Mouse (Mus musculus) frontal cortex, adult 2 months (tissue): ENCODE data around the gene Nsmf. TPM values are rescaled to one million over a fixed set of nuclear protein-coding genes. Genes with fewer than 3 reads are reported as not detected.

Experiments
- DNase-seq, 2 experiments: peaks; one replicate each; pipeline ENCODE4 v3.0.0; 2022; ENCODE audit warnings: low spot score in 1 of 2; ENCODE audit errors: extremely low spot score in 1 of 2
- polyA plus RNA-seq: library from polyadenylated mRNA; depleted of rRNA; stranded (reverse); fragments of >200 nt; gene quantifications from 2 replicates; pipeline ENCODE4 v1.2.3, GENCODE M21; 2012; rRNA removed

Nsmf gene
- polyA plus RNA-seq = 638 and 695 TPM in 2 replicates

DNA sequence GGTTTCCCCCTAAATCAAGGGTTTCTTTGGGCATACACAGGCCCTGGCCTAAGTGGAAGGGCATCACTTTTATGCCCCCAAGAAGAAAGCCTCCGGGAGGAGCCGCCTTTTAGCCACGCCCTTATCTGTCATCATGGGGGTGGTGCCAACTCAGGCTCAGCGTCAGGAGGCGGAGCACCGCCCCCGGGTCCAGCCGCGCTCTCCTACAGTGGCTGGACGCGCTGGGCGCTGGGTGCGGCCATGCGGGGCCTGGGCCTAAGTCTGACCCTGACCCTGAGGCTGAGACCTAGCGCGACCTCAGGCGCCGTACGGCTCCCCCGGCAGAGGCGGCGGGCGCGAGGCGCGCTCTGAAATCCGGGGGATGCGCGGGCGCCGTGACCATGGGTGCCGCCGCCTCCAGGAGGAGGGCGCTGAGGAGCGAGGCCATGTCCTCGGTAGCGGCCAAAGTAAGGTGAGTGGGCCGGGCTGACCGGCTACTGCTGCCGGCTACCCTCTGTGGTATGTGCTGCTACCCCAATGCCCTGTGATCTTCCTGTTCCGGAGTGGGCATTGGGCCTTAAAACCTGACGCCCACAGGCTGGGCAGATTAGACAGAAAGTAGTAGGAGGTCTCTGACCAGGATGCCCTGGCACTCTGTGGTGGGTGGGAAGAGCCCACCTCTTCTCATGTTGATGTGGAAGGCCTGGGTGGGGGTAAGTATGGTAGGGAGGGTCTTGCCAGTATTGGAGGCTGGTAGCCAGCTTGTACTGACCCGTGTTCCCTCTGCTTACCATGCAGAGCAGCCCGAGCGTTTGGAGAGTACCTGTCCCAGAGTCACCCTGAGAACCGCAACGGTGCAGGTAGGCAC lies at the start of gene Nsmf:
Gene Nsmf (plus strand): TSS at position 135 of the 847 bp plus-strand sequence.
- peak; percentile 83 to 94 for DNase-seq

DNA sequence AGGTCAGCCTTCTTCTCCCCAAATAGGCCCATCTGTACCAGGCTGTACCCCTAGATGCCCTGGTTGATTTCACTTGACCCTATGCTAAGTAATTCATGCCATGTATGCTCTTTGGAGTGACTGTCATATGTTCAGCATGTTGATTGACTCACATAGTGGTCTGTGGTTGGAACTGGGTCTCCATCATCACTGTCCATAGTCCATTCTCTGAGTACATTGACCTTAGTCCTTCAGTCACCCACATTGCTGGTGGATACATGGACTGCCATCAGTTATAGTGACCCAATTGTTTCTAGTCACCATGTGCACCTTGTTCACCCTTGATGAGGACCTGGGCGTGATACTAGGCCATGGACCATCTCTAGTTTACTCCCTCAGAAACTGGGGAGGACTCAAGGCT lies 47.4 kb upstream of the Nsmf start:
- no peak for DNase-seq

DNA sequence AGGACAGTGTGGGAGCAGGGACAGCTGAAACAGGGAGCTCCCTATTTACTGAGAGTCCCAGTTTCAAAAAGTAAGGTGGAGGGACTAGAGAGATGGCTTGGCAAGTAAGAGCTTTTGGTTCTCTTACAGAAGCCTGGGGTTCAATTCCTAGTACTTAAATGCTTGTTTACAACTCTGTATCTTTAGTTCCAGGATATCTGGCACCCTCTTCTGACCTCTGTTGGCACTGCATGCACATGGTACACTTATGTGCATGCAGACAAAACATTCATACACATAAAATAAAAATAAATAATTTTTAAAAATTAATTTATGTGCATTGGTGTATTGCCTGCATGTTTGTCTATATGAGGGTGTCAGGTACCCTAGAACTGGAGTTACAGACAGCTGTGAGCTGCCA lies 45.9 kb upstream of the Nsmf start:
- no peak for DNase-seq

DNA sequence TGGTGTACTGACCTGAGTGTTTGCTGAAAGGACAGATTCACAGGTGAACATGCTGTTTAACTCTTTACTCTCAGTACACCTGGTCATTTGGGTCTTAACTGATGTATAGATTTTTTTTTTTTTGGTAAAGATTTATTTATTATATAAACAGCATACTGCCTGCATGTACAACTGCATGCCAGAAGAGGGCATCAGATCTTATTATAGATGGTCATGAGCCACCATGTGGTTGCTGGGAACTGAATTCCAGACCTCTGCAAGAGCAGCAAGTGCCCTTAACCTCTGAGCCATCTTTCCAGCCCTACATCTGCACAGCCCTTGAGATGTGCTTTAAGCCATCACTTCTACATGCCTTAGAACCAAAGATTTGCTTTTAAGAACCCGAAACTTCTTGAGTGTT lies 31.5 kb upstream of the Nsmf start:
- no peak for DNase-seq

DNA sequence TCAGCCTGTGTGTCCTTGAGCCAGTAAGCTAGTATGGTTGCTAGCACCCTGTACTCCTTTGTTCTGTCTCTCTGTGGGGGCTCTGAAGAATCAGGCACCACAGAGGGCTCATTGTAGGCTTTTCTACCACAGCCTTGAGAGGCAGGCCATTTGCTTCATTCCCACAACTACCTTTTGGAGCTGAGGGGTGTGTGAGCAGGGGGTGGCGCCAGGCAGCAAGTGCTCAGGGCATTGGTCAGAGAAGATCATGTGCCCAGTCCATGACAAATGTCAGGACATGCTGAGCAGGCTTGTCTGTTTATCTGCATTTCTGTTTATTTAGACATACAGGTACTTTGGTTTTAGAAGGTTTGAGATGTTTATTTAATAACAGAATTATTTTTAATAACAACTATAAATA lies 29.0 kb upstream of the Nsmf start:
- DNase-seq = no peak

DNA sequence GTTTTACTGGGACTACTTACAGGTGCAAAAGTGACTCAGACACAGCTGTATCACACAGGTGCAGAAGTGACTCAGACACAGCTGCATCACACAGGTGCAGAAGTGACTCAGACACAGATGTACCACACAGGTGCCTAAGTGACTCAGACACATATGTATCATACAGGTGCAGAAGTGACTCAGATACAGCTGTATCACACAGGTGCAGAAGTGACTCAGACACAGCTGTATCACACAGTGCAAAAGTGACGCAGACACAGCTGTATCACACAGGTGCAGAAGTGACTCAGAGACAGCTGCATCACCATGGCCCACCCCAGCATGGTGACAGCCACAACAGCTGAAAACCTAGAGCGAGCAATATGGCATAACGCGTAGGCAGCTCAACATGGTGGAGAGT lies 19.2 kb upstream of the Nsmf start:
- no peak for DNase-seq

DNA sequence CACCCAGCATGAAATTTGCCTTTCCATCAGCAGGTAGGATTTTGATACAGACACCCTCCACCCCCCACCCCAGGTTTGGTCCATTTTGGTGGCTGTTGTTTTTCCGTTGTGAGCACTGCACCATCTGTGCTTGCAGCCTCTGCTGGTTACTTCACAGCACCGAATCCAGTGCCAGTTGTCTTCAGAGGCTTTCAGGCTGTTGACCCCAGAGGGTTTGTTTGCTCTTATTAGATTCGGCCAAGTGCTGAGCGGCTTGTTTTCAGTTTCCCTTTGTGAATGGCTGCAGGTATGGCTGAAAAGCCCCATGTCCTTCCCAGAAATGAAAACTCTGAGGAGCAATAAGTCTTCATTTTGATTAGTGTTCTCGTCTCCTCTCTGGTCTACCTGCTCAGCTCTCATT lies 14.1 kb upstream of the Nsmf start:
- DNase-seq = no peak

DNA sequence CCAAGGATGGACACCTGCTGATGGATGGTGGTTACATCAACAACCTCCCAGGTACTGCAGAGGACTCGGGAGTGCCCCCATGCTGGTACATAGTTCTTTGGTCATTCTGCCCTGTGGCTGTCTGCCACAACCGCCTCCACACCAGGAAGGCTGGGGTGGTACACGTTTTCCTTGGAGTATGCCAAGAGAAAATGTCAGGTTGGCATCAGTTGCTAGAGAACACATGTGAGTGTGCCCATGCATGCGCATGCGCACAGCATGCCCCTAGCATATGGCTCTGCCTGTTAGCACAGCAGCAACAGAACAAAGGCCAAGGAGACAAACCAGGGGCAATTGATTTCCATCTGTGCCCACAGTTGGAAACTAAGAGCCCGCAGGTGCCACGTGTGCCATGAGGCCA lies 3.2 kb upstream of the Nsmf start:
- DNase-seq = peak in 1 of 2 experiments; percentile 65

DNA sequence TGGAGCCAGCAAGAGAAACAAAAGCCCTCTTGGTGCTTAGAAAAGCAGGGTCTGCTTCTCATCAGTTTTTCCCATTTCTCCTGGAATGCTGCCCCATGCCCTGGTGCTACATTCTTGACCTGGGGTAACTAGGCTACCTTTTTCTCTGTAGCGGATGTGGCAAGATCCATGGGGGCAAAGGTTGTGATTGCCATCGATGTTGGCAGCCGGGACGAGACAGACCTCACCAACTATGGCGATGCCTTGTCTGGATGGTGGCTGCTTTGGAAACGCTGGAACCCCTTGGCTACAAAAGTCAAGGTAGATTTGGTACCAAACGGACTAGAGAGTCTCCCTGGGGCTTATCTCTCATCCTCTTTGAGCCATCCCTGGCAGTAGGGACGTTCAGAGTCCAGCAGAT lies 2.7 kb upstream of the Nsmf start:
- no peak for DNase-seq

DNA sequence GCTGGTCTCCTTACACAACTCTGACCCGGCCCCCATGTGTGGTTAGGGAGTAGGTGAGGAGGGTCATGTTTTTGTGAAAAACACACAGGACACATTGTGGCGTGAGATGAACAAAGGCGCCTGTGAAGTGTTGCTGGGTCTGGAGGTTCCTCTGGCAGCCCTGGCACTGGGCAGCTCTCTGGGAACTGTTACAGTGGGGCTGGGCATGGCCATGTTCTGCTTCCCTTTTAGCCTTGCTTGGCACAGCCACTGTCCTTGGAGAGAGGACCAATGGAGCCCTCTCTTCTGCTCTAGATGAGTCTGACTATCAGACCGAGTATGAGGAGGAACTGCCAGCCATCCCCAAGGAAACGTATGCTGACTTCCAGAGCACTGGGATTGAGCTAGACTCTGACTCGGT lies 1.1 kb upstream of the Nsmf start:
- DNase-seq = no peak

DNA sequence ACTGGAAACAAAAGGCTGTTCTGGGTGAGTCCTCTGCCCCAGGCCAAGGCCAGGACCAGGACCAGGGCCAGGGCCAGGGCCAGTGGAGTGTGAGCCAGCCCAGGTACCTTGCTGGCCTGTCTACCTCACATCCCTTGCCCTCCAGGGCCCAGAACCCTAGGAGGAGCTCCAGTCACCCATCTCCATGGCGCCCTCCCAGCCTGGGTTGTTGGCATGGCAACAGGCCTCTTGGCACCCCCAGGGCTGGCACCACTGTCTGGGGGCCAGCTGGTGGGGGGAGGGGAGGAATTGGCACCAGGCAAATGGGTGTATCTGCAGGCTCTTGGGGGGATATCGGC lies 882 bp downstream of the Nsmf start:
- peak; percentile 51 to 76 for DNase-seq

DNA sequence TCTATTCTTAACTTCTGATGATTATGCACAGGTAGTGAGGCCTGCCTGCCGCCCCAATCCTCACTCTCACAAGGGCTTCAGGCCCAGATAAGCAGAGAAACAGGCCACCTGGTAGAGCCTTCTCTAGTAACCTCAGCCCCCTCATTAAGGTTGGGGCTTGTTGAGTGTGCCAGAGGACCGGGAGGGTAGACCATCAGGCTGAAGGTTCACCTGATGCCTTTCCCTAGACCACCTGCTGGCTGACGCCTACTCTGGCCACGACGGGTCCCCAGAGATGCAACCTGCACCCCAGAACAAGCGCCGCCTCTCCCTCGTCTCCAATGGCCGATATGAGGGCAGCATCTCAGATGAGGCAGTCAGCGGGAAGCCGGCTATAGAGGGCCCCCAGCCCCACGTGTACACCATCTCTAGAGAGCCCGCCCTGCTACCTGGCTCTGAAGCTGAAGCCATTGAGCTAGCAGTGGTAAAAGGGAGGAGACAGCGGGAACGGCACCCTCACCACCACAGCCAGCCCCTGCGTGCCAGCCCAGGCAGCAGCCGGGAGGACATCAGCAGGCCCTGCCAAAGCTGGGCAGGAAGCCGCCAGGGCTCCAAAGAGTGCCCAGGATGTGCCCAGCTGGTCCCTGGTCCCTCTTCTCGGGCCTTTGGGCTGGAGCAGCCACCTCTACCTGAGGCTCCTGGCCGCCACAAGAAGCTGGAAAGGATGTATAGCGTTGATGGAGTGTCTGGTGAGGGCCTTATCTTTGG lies 1.4 kb downstream of the Nsmf start:
- DNase-seq = no peak

DNA sequence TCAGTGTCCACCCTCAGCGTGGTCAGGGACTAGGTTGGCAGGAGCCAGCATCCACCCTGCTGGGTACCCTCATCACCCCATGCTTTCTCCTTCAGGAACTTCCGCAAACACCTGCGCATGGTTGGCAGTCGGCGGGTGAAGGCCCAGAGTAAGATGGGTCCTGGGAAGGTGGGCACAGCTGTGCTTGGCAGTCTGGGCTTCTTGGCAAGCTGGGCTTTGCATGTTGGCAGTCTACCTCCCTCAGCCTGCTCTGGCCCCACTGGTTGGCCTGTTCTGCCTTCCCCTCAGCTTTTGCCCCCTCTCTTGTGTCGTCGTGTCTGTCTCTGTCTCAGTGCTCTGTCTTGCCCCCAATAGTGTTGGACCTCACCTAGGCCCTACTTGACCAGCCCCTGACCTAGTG lies 4.8 kb downstream of the Nsmf start:
- no peak for DNase-seq

DNA sequence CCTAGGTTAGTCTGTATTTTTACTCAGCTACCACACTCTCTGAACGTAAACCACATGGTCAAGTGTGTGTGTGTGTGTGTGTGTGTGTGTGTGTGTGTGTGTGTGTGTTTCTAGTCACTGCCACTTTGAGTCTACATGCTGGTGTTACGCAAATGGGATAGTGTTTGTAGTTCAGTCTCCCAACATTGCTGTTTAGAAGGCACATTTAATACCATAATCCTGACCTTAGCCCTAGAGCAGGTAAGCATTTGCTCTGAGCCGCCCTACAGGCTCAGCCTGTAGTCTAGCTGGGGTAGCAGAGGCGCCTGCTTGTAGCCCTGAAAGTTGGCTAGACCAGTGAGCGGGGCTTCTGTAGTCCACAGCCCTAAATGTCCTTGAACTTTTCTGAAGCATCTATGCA lies 9.4 kb downstream of the Nsmf start:
- no peak for DNase-seq

DNA sequence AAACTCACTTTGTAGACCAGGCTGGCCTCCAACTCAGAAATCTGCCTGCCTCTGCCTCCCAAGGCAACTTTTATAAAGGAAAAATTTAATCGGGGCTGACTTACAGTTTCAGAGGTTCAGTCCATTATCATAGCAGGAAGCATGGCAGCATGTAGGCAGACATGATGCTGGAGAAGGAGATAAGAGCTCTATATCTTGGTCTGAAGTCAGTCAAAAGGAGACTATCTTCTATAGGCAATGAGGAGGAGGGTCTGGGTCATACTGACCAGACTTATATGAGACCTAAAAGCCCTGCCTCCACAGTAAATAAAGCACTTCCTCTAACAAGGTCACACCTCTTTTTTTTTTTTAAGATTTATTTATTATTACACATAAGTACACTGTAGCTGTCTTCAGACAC lies 10.1 kb downstream of the Nsmf start:
- no peak for DNase-seq

DNA sequence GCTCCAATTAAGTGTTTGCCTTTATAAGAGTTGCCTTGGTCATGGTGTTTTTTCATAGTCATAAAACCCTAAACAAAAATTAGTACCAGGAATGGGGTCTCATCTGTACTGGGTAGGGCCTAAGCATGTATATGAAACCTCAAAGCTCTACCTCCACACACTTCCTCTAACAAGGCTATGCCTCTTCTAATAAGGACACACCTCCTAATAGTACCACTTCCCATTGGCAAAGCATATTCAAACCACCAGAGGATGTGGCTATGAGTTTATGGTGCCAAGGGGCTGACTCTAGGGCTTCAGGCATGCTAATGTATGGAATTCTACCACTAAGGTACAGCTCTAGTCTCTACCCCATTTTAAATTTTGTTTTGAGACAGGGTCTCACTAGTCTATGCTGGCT lies 11.4 kb downstream of the Nsmf start:
- DNase-seq = no peak

DNA sequence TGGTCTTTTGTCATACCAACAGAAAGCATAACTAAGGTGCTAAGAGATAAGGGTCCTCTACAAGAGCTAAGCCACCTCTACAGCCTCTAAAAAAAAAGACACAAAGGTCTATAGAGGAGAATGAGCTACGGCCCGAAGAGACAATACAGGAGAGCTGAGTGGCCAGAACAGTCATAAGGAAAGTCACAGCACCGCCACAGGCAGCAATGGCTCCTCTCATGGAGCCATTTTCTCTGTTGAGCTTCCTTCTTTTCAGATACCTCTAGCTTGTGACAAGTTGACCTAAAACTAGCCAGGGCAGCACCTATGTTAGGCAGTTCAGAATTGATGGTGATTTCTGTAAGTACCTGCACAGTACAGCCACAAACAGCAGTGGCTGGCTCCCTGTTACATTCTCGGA lies 12.4 kb downstream of the Nsmf start:
- no peak for DNase-seq

DNA sequence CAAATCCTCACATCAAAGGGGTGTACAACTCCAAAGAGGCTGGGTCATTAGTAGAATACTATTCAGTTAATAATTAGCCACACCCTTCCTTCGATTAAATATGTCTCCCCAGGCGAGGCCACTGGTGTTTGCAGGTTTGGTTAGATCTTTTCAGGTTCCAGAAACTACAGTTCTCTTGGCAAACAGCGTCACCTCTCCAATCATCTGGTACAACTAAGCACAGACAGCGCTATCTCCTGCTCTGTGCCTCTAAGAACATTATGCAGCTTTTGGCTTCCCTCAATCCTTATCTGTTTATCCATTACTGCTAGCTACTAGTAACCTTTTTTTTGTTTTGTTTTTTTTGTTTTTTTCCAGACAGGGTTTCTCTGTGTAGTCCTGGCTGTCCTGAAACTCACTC lies 15.4 kb downstream of the Nsmf start:
- no peak for DNase-seq

DNA sequence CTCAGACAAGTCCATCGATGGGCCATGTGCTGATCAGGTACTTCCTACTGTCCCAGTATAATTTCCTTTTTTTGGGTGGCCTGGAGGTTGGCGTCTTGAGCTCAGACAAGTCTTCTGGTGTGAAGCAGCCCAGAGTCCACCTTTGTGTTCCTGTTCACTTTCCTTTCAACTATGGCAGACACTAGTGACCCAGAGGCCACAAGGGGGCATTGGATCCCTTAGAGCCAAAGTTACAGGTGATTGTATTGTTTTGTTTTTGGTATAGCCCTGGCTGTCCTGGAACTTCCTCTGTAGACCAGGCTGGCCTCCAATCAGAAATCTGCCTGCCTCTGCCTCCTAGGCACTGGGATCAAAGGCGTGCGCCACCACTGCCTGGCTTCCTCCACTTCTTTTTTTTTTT lies 18.2 kb downstream of the Nsmf start:
- no peak for DNase-seq

DNA sequence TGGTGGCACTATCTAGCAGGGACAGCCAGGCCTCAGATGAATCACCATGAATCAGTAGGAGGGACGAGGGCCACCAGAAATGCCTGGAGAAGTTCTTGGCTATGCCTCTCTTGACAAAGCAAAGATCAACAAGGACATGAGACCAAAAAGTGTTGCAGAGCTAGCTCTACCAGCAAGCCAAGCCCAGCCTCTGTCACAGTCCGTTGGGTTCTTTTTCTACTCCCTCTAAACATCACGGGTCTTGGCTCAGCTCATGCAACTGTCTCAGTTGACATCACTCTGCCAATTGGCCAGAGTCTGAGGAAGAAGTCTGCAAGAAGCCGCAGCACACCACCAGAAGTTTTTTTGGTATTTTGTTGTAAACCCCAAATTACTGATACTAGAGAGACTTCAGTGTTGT lies 21.4 kb downstream of the Nsmf start:
- DNase-seq = no peak

DNA sequence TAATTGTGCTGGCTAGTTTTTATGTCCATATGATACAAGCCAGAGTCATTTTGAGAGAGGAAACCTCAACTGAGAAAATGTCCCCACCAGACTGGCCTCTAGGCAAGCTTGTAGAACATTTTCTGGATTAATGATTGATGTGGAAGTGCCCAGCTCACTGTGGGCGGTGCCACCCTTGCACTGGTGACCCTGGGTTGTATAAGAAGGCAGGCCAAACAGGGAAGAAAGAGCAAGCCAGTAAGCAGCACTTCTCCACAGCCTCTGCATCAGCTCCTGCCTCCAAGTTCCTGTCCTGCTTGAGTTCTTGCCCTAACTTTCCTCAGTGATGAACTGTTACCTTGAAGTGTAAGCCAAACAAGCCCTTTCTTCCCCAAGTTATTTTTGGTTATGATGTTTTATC lies 24.8 kb downstream of the Nsmf start:
- no peak for DNase-seq

DNA sequence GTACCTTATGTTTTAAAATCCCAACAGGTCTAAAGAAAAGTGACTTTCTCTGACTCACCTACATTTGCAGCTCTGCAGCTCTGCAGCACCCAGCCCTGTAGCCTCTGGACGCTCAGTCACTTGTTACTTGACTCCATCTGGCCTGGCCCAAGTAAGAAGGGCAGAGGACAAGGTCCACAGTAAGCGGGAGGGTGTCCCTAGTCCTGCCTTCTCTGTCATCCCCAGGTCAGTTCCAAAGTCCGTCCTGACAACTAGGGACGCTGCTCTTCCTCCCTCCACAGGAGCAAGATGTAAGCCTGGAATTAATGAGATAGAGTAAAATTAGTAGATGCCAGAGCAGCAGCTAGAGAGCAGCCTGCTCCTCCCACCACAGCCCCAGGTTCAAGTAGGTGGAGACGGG lies 25.9 kb downstream of the Nsmf start, which contains the start of gene Entpd8:
Gene Entpd8 (plus strand): TSS at position 229 of the 400 bp plus-strand sequence.
- no peak for DNase-seq
